Mouse (Mus musculus) gastrocnemius, postnatal 14 days (tissue): ENCODE data around the gene Fntb. TPM values are rescaled to one million over a fixed set of nuclear protein-coding genes. Genes with fewer than 3 reads are reported as not detected.

Experiments
- DNase-seq: peaks from one replicate; pipeline ENCODE4 v3.0.0; 2021; ENCODE audit warnings: mixed read lengths
- intact Hi-C: fragments of 180-260 bp; cut with DNase I; formaldehyde crosslinking; loops from one replicate; pipeline ENCODE4 v1.15.1; 2025; ENCODE audit warnings: low total_unique reads
- total RNA-seq, 2 experiments: library from RNA; stranded (reverse); gene quantifications; 2 replicates each; pipeline ENCODE4 v1.2.3; 2021

The Fntb gene
- total RNA-seq, 2 experiments from 2014 or later, result 16.1 to 20.0 TPM

DNA sequence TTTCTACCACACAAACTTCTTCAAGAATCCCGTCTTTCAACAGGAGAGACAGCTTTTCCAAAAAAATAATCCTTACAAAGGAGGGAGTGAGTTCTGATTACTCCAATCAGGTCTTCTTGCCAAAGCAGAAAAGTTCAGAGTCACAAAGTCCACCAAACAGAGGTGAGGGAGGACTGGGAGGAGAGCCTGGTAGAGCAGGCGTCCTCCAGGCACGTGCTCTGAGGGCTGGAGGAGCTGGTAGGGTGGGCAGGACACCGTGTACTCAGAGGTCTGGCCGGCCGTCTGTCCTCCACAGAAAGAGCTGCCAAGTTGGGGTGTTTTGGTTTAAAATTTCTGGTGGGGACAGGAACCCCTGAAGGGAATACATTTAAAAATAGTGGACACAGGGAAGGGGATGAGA, 172.6 kb downstream of the Fntb start:
- intact Hi-C loops, result no loop called here
- no peak for DNase-seq

- DNase-seq, result no peak
- intact Hi-C loops, result no loop called here
Observed at GRCm38 (mm10) chr12:76941524-76941923, 176.1 kb downstream of the Fntb start.

GRCm38 (mm10) chr12:76942476-76942875, 177.1 kb downstream of the Fntb start:
- intact Hi-C loops, result no loop called here
- DNase-seq, result no peak

- intact Hi-C loops, result no loop called here
- no peak for DNase-seq
Observed at GRCm38 (mm10) chr12:76943046-76943445, 177.7 kb downstream of the Fntb start.

DNA sequence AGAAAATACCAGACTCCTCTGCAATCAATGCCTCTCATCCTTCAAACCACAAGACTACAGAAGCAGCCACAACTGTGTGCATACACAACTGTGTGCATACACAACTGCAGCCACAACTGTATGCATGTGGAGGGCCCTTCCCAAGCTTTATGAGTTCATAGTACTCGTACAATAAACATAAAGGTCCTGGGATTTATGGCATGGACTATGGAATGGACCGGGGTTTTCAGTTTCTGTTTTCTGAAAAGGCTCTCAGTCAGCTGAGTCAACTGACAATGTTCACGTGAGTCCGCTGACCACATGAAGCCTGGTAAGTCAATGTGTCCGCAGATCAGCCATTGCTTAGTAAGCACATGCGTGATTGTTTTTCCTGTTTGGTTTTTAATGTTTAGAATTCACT, 178.1 kb downstream of the Fntb start:
- intact Hi-C loops, result no loop called here
- no peak for DNase-seq

DNA sequence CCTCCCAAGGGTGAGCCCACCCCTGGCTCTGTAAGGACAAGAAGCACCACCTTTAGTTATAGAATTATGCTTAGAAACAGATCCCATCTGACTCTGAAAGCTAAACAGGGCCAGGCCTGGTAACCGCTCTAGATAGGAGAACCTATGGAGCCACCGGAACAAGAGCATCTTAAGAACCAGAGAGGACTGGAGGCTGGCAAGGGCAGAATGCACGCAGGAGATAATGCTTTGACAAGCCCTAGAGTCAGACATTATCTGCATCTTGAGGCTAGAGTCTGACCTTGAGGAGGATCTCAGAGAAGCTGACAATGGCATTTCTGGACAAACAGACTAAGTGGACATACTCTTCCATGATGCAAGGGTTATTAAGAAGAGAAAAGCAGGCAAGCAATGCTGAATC, 182.1 kb downstream of the Fntb start:
- no peak for DNase-seq
- intact Hi-C loops, result no loop called here

GRCm38 (mm10) chr12:76948185-76948584, 182.8 kb downstream of the Fntb start:
- intact Hi-C loops, result no loop called here
- no peak for DNase-seq

DNA sequence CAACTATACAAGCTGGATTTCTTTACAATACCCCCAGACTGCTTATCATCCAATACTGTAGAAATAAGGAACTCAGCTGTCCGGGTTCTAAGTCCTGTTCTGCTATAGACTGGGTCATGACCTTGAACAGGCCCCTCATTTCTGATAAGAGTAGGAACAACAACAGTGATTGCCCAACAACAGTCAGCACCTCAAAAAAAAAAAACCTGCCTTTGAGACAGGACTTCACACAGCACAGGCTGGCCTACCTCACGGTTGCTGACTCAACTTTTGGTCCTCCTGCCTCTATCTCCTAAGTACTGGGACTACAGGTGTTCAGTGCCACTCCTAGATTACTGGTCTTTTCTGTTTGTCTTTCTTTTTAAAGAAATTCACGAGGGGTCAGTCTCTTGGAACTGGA, 183.4 kb downstream of the Fntb start:
- intact Hi-C loops, result no loop called here
- DNase-seq, result no peak

DNA sequence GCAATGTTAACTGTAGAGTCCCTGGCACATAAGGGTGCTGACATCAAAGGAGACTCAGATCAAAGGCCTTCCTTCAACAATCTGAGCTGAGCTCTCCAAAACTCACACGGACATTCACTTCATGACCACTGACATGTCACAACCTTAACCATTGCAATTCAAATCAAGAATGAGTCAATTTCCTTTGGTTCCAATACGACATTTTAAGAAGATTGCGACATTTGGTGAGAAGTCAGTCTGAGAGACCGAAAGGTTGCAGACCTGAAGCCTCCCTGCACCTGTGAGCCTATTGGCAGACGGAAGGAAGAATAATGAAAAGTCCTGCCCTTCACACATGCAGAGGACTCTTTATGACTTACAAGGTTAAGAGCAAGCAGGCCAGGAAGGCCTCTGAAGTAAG, 184.9 kb downstream of the Fntb start:
- intact Hi-C loops, result no loop called here
- DNase-seq, result no peak

GRCm38 (mm10) chr12:76953750-76954363, 188.5 kb downstream of the Fntb start:
- intact Hi-C loops, result no loop called here
- no peak for DNase-seq

- intact Hi-C loops, result no loop called here
- peak; percentile 85 for DNase-seq
Observed at GRCm38 (mm10) chr12:76954698-76955423, 189.5 kb downstream of the Fntb start.

- intact Hi-C loops, result no loop called here
- no peak for DNase-seq
Observed at GRCm38 (mm10) chr12:76957688-76958087, 192.3 kb downstream of the Fntb start.

- DNase-seq, result peak; percentile 51
- intact Hi-C loops, result no loop called here
Observed at GRCm38 (mm10) chr12:76961052-76961931, 195.9 kb downstream of the Fntb start.

DNA sequence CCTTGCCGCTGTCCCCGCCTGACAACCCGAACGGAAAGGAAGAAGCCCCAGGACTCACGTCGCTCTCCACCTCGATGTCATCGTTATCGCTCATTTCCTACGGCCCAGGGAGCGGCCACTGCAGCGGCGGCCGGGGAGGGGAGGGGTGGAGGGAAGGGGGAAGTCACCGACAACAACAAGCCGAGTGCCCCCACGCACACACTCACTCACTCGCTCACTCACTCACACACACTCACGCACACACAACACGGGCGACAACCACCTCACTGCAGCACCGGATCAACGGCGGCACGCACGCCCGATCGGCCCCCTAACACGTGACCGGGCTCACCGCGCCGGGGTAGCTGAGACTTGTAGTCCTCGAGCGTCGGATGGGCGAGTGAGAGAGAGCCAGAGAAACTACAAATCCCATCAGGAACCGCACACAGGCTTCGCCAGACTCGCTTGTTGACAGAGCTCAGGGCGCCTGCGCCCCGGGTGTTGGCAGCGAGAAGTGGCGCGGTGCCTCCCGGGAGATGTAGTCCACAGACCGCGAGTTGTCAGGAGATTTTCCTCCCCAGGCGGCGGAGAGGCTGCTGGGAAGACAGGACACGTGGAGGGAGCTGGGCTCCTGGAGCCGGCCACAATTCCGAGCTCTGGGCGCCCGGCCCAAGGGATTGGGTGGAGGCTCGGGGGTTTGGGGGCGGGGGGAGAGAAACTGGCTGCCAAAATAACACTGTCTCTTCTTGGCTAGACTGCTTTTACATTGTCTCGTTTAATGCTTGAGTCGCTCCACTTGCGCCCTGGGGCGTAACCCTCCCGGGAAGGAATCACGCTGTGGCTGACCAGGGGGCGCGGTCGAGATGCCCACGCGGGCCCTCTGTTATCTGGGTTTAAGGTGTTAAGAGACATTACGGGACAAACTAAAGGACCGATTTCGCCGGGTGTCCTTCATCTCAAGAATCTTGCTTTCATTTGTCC, 196.8 kb downstream of the Fntb start, which contains the start of gene Max:
Gene Max, minus strand, starts transcription at position 270 of the 960 bp plus-strand sequence.
- peak; percentile 99 for DNase-seq
- intact Hi-C loops, result no loop called here

DNA sequence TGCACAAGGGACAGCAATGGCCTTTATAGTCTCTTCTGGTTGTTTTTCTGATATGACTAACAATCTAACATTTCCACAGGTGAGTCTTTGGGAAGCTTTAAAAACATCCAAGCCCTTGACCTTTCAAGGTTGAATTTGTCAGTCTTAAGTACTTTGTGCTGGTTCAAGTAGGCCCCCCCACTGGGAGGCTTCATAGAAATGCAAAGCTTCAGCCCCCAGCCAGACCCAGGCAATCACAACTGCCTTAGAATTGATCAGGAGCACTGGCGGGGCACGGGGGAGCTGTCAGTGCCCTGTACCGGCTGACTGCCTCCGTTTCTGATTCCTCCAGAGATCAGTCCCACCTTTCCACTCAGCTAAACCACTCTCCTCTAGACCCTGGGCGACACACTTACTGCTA, 199.7 kb downstream of the Fntb start:
- no peak for DNase-seq
- intact Hi-C loops, result no loop called here

DNA sequence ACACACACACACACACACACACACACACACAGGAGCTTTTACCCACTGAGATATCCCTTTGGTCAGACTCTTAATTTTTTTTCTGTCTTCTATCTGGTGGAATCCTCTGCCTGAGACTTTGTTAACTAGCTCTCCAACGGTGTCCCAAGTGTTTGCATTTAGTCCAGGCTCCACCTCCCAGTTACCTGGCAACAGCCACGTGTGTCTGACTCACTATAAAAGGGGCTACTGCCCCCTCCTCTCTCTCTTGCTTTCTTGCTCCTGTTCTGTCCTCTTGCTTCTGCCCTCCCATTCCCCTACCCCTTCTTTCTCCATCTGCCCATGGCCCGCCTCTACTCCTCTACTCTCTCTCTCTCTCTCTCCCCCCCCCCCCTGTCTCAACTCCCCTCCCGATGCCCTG, 200.5 kb downstream of the Fntb start:
- intact Hi-C loops, result no loop called here

More for the DNA sequence above, 200.5 kb downstream of the Fntb start:
- no peak for DNase-seq
